10 mouse cellular contexts compared by ENCODE assay signal in the genomic region with DNA sequence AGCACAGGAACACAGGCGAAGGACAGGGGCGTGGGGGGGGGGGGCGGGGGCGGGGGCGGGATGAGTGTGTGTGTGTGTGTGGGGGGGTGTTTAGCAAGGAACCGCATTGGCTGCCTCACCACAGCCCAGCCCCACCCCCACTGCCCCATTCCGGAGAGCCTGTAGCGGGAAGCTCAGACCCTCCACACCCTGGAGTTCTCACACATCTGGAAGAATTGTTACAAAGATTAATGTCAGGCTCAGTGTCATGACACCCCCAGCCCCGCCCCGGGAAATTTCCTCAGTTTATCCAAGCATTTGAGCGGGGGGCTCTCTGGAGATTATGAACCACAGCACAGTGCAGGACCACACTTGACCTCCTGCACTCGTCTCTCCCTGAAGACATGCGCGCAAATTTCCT.
DNase-seq lines count a peak whose midpoint lies in the region; ATAC-seq and TF ChIP-seq lines count a peak whose summit lies in the region.
"Had no signal": no experiment of that assay in that cellular context is flagged by ENCODE, and none has a peak within 500 bp of the region (broad histone marks: within the 10 kb centered on the region; RNA-seq: fewer than 3 reads in every experiment).

No protein-coding gene starts in this region.

- H3K4me3 ChIP-seq in hindbrain, postnatal 0 days (ENCODE audit: low read length), result no peak overlapping the region
- no peak overlapping the region for H3K4me3 ChIP-seq in neural tube, embryonic 12.5 days
- H3K4me3 ChIP-seq: liver, embryonic 12.5 days had no signal

- 0 out of 2 replicates have a peak overlapping the region, but pooled peaks have one; percentile 16 for H3K4me2 ChIP-seq in hindbrain, postnatal 0 days (ENCODE audit: low read depth, low read length)
- H3K4me2 ChIP-seq in neural tube, embryonic 12.5 days (replicated peaks), result peak overlapping the region; percentile 48
- H3K4me2 ChIP-seq: liver, embryonic 12.5 days had no signal

- H3K36me3 ChIP-seq in hindbrain, postnatal 0 days (ENCODE audit: insufficient read depth, low read length), result no peaks in the 10 kb centered on the region
- no peaks in the 10 kb centered on the region for H3K36me3 ChIP-seq in neural tube, embryonic 12.5 days
- H3K36me3 ChIP-seq: liver, embryonic 12.5 days had no signal

- no peak overlapping the region for H3K9ac ChIP-seq in hindbrain, postnatal 0 days (replicated peaks; ENCODE audit: low read length)
- H3K9ac ChIP-seq in neural tube, embryonic 12.5 days, result no peak overlapping the region
- H3K9ac ChIP-seq: liver, embryonic 12.5 days had no signal

- WGBS in hindbrain, postnatal 0 days, result 18% methylated on average over 13 of the region's 14 CpGs
- 8% methylated on average over 12 of the region's 14 CpGs for WGBS in neural tube, embryonic 12.5 days

- TF ChIP-seq CTCF in hindbrain, postnatal 0 days (IDR thresholded peaks at IDR 0.05; ENCODE audit: low read depth), result no peak

- no peaks in the 10 kb centered on the region for H3K9me3 ChIP-seq in hindbrain, postnatal 0 days (ENCODE audit: low read length)
- no peaks in the 10 kb centered on the region for H3K9me3 ChIP-seq in neural tube, embryonic 12.5 days
- H3K9me3 ChIP-seq: liver, embryonic 12.5 days had no signal

- no peak overlapping the region for H3K27ac ChIP-seq in hindbrain, postnatal 0 days
- H3K27ac ChIP-seq in neural tube, embryonic 12.5 days, result no peak overlapping the region
- H3K27ac ChIP-seq: liver, embryonic 12.5 days had no signal

- peak; percentile 45; the same call in 1 of the 2 replicates for ATAC-seq in hindbrain, postnatal 0 days
- peak; percentile 50; the same call in 1 of the 2 replicates for ATAC-seq in neural tube, embryonic 12.5 days (ENCODE audit: low FRiP score, low read depth)
- ATAC-seq in granulocyte monocyte progenitor cell, adult 5-6 weeks (replicated peaks; ENCODE audit: poor library complexity, severe bottlenecking), result no peak
- ATAC-seq: liver, embryonic 12.5 days; Patski had no signal

- H3K27me3 ChIP-seq in hindbrain, postnatal 0 days (ENCODE audit: insufficient read depth, low read length), result no peaks in the 10 kb centered on the region; the same call in 1 of the 2 replicates
- 0 out of 2 replicates have a peak, but pooled peaks cover 8% of the 10 kb centered on the region for H3K27me3 ChIP-seq in neural tube, embryonic 12.5 days (replicated peaks)
- H3K27me3 ChIP-seq: Patski had no signal

- DNase-seq in adrenal gland, postnatal 10 days, result peak; percentile 39
- no peak for DNase-seq in adrenal gland, adult 2 months
- peak; percentile 22 for DNase-seq in kidney, postnatal 10 days
- no peak for DNase-seq in kidney, adult 9 months
- DNase-seq in hindbrain, postnatal 0 days (ENCODE audit: low spot score), result no peak
- no peak for DNase-seq in spleen, adult 18-20 months

- H3K4me1 ChIP-seq in hindbrain, postnatal 0 days (ENCODE audit: insufficient read depth, low read length), result 0 out of 2 replicates have a peak, but pooled peaks cover 3% of the 10 kb centered on the region
- peaks cover 5% of the 10 kb centered on the region for H3K4me1 ChIP-seq in neural tube, embryonic 12.5 days
- H3K4me1 ChIP-seq: liver, embryonic 12.5 days had no signal

Comparison
In these comparisons a context has a peak if more than half of its experiments do, and no peak if none do; other contexts are left out.
1. DNase-seq: peak in adrenal gland, postnatal 10 days (single experiment) and kidney, postnatal 10 days (single experiment); none in adrenal gland, adult 2 months (single experiment), kidney, adult 9 months (single experiment), hindbrain, postnatal 0 days (single experiment) and spleen, adult 18-20 months (0 of 2).